ENCODE assay signal across 28 mouse cellular contexts in genomic region chr10:7787319-7787718, GRCm38 (mm10). TPM values are rescaled to one million over a fixed set of nuclear protein-coding genes. Genes with fewer than 3 reads are reported as not detected.
DNase-seq lines count a peak whose midpoint lies in the region; ATAC-seq and TF ChIP-seq lines count a peak whose summit lies in the region.
"Had no signal": no experiment of that assay in that cellular context is flagged by ENCODE, and none has a peak within 500 bp of the region (broad histone marks: within the 10 kb centered on the region; RNA-seq: fewer than 3 reads in every experiment).

No protein-coding gene starts in this region.

- H3K4me2 ChIP-seq in intestine, embryonic 14.5 days (ENCODE audit: low read length), result no peak overlapping the region
- H3K4me2 ChIP-seq in intestine, embryonic 16.5 days (ENCODE audit: low read depth, low read length), result no peak overlapping the region
- no peak overlapping the region for H3K4me2 ChIP-seq in myocyte (ENCODE audit: low read depth)
- no peak overlapping the region for H3K4me2 ChIP-seq in midbrain, embryonic 13.5 days (replicated peaks)
- H3K4me2 ChIP-seq: forebrain, embryonic 12.5 days; forebrain, embryonic 15.5 days; heart, embryonic 13.5 days; hindbrain, embryonic 14.5 days had no signal

- peaks cover 12% of the 10 kb centered on the region for H3K79me2 ChIP-seq in myocyte (ENCODE audit: control insufficient read depth, insufficient read depth)

- no peak for TF ChIP-seq POLR2A in myocyte (IDR thresholded peaks at IDR 0.05; ENCODE audit: insufficient read length, low read depth)

- ATAC-seq in intestine, embryonic 14.5 days (replicated peaks; ENCODE audit: low FRiP score, low TSS enrichment, low read depth), result peak; percentile 66
- ATAC-seq in intestine, embryonic 16.5 days, result peak; percentile 92
- no peak for ATAC-seq in midbrain, embryonic 13.5 days
- ATAC-seq: forebrain, embryonic 15.5 days; hindbrain, postnatal 0 days; inflammation-experienced regulatory T-cells, adult 6 months; Patski had no signal

- DNase-seq in intestine, embryonic 14.5 days (ENCODE audit: low spot score), result no peak
- DNase-seq in cerebellum, adult 11-12 months, result no peak
- no peak for DNase-seq in cerebellum, adult 18-20 months
- DNase-seq: adrenal gland, postnatal 10 days; adrenal gland, postnatal 36 days; B cell, adult 2 months; cerebellum, adult 8-10 months; cerebellum, postnatal 10 days; cerebellum, postnatal 36 days; embryo, embryonic 11 days; gastrocnemius, postnatal 10 days; gastrocnemius, postnatal 36 days; heart, adult 2 months; heart, postnatal 14 days; heart, postnatal 4 days had no signal

- H3K27me3 ChIP-seq in intestine, embryonic 14.5 days (replicated peaks; ENCODE audit: control insufficient read depth, insufficient read depth, low read length), result no peaks in the 10 kb centered on the region
- H3K27me3 ChIP-seq in intestine, embryonic 16.5 days (replicated peaks; ENCODE audit: control insufficient read depth, insufficient read depth, low read length), result no peaks in the 10 kb centered on the region
- no peaks in the 10 kb centered on the region for H3K27me3 ChIP-seq in myocyte (ENCODE audit: control insufficient read depth, insufficient read depth, insufficient read length)
- no peaks in the 10 kb centered on the region for H3K27me3 ChIP-seq in midbrain, embryonic 13.5 days
- H3K27me3 ChIP-seq: CH12.LX; forebrain, embryonic 12.5 days; forebrain, embryonic 15.5 days; heart, embryonic 13.5 days; Patski had no signal

- no peak overlapping the region for H3ac ChIP-seq in myocyte (ENCODE audit: control insufficient read depth, insufficient read length)

- H3K9ac ChIP-seq in intestine, embryonic 14.5 days (ENCODE audit: low read length), result no peak overlapping the region
- H3K9ac ChIP-seq in intestine, embryonic 16.5 days (ENCODE audit: low read depth, low read length), result no peak overlapping the region
- H3K9ac ChIP-seq in midbrain, embryonic 13.5 days (replicated peaks), result no peak overlapping the region
- H3K9ac ChIP-seq: forebrain, embryonic 12.5 days; forebrain, embryonic 15.5 days; heart, embryonic 13.5 days; hindbrain, embryonic 14.5 days had no signal

- 30% methylated on average over 2 of the region's 2 CpGs for WGBS in intestine, embryonic 14.5 days
- WGBS in intestine, embryonic 16.5 days, result 37% methylated on average over 2 of the region's 2 CpGs
- 57% methylated on average over 2 of the region's 2 CpGs for WGBS in midbrain, embryonic 13.5 days

- no peak overlapping the region for H3K27ac ChIP-seq in intestine, embryonic 14.5 days (ENCODE audit: low read depth)
- no peak overlapping the region for H3K27ac ChIP-seq in intestine, embryonic 16.5 days (ENCODE audit: low read length)
- no peak overlapping the region for H3K27ac ChIP-seq in midbrain, embryonic 13.5 days
- H3K27ac ChIP-seq: forebrain, embryonic 12.5 days; forebrain, embryonic 15.5 days; heart, adult 2 months; heart, embryonic 10.5 days; heart, embryonic 13.5 days; hindbrain, embryonic 14.5 days; hindbrain, postnatal 0 days had no signal

- H3K9me3 ChIP-seq in intestine, embryonic 14.5 days (ENCODE audit: control insufficient read depth, low read length), result no peaks in the 10 kb centered on the region
- no peaks in the 10 kb centered on the region for H3K9me3 ChIP-seq in intestine, embryonic 16.5 days (ENCODE audit: control insufficient read depth, low read length)
- H3K9me3 ChIP-seq in midbrain, embryonic 13.5 days, result no peaks in the 10 kb centered on the region
- H3K9me3 ChIP-seq: forebrain, embryonic 12.5 days; forebrain, embryonic 15.5 days; G1E; heart, embryonic 10.5 days; heart, embryonic 13.5 days had no signal

- peaks cover 4% of the 10 kb centered on the region; the same call in 1 of the 2 replicates for H3K4me1 ChIP-seq in intestine, embryonic 14.5 days (replicated peaks; ENCODE audit: control insufficient read depth, insufficient read depth, low read length)
- H3K4me1 ChIP-seq in intestine, embryonic 16.5 days (ENCODE audit: control insufficient read depth, insufficient read depth, low read length), result peaks cover 3% of the 10 kb centered on the region; the same call in 1 of the 2 replicates
- peaks cover 14% of the 10 kb centered on the region for H3K4me1 ChIP-seq in midbrain, embryonic 13.5 days (replicated peaks)
- H3K4me1 ChIP-seq: heart, embryonic 10.5 days had no signal

- peaks cover 15% of the 10 kb centered on the region for H3K36me3 ChIP-seq in intestine, embryonic 14.5 days (ENCODE audit: control insufficient read depth, insufficient read depth, low read length)
- no peaks in the 10 kb centered on the region for H3K36me3 ChIP-seq in intestine, embryonic 16.5 days (ENCODE audit: control insufficient read depth, insufficient read depth, low read length)
- H3K36me3 ChIP-seq in myocyte (ENCODE audit: control insufficient read depth, insufficient read depth), result no peaks in the 10 kb centered on the region
- H3K36me3 ChIP-seq in midbrain, embryonic 13.5 days, result peaks cover 17% of the 10 kb centered on the region

- no peak overlapping the region for H3K4me3 ChIP-seq in intestine, embryonic 14.5 days (ENCODE audit: low read depth, low read length)
- H3K4me3 ChIP-seq in intestine, embryonic 16.5 days (ENCODE audit: low read length), result no peak overlapping the region
- no peak overlapping the region for H3K4me3 ChIP-seq in myocyte
- H3K4me3 ChIP-seq in midbrain, embryonic 13.5 days (replicated peaks), result no peak overlapping the region
- H3K4me3 ChIP-seq: forebrain, embryonic 12.5 days; forebrain, embryonic 15.5 days; heart, adult 2 months; heart, embryonic 10.5 days; heart, embryonic 13.5 days had no signal

TF ChIP-seq in myocyte, 11 proteins besides CTCF, POLR2A, EP300 and RAD21:
- TF ChIP-seq POLR2AphosphoS2 (IDR thresholded peaks at IDR 0.05; ENCODE audit: insufficient read length, low read depth) (peak; percentile 23), REST (IDR thresholded peaks at IDR 0.05; ENCODE audit: insufficient read depth, insufficient read length) (no peak)

RNA-seq across cellular contexts. Expression of gene Ginm1, which starts 5.3 kb away (rescaled TPM):
- polyA plus RNA-seq in intestine, embryonic 14.5 days (2014; fragmentation: Nextera tagmentation; extraction: Ambion mirVana), result 65.8 and 69.5 TPM in 2 replicates
- polyA plus RNA-seq in intestine, embryonic 16.5 days (2015; fragmentation: Nextera tagmentation; extraction: Ambion mirVana), result 70.3 and 71.2 TPM in 2 replicates
- polyA plus RNA-seq in myocyte (2012; fragmentation: generic; extraction: Trizol), result 22.2 TPM
- 49.6 and 51.1 TPM in 2 replicates for polyA plus RNA-seq in midbrain, embryonic 13.5 days (2015; fragmentation: Nextera tagmentation; extraction: Ambion mirVana)

RNA-seq across cellular contexts. Expression of gene Ppil4, which starts 5.4 kb away (rescaled TPM):
- polyA plus RNA-seq in intestine, embryonic 14.5 days (2014; fragmentation: Nextera tagmentation; extraction: Ambion mirVana), result 34.7 and 39.7 TPM in 2 replicates
- 24.9 and 28.1 TPM in 2 replicates for polyA plus RNA-seq in intestine, embryonic 16.5 days (2015; fragmentation: Nextera tagmentation; extraction: Ambion mirVana)
- 4.2 TPM for polyA plus RNA-seq in myocyte (2012; fragmentation: generic; extraction: Trizol)
- 51.2 and 55.2 TPM in 2 replicates for polyA plus RNA-seq in midbrain, embryonic 13.5 days (2015; fragmentation: Nextera tagmentation; extraction: Ambion mirVana)

RNA-seq across cellular contexts. Expression of gene Zc3h12d, which starts 45.0 kb away (rescaled TPM):
- 0.13 and 0.23 TPM in 2 replicates for polyA plus RNA-seq in intestine, embryonic 14.5 days (2014; fragmentation: Nextera tagmentation; extraction: Ambion mirVana)
- 0.67 and 0.78 TPM in 2 replicates for polyA plus RNA-seq in intestine, embryonic 16.5 days (2015; fragmentation: Nextera tagmentation; extraction: Ambion mirVana)
- polyA plus RNA-seq in myocyte (2012; fragmentation: generic; extraction: Trizol), result not detected
- polyA plus RNA-seq in midbrain, embryonic 13.5 days (2015; fragmentation: Nextera tagmentation; extraction: Ambion mirVana), result 0.08 and 0.10 TPM in 2 replicates
- polyA plus RNA-seq: forebrain, embryonic 12.5 days; G1E; Patski had no signal
